Mouse (Mus musculus) MEL (cell line): ENCODE results near the gene Eif2ak1.
A peak's percentile ranks its signal among the peaks of the same experiment; 100 is the strongest.

Experiments
- CHD1 ChIP-seq: IDR thresholded peaks from 2 replicates; pipeline ENCODE4 v1.6.1; 2012; ENCODE audit warnings: low read depth, mild to moderate bottlenecking, inconsistent platforms, low read length, improper control_type of control experiment
- GATA1 ChIP-seq: IDR thresholded peaks from 2 replicates; pipeline ENCODE4 v1.6.1; 2011; ENCODE audit warnings: low read depth, low read length, improper control_type of control experiment
- HCFC1 ChIP-seq: IDR thresholded peaks from 2 replicates; pipeline ENCODE4 v1.6.1; 2012; ENCODE audit warnings: low read depth, mild to moderate bottlenecking, inconsistent platforms, low read length, improper control_type of control experiment, moderate library complexity
- MAX ChIP-seq: IDR thresholded peaks from 2 replicates; pipeline ENCODE4 v1.6.1; 2011; ENCODE audit warnings: low read length, improper control_type of control experiment
- RAD21 ChIP-seq: IDR thresholded peaks from 2 replicates; pipeline ENCODE4 v1.6.1; 2011; ENCODE audit warnings: mild to moderate bottlenecking, low read depth, low read length, improper control_type of control experiment
- SIN3A ChIP-seq: IDR thresholded peaks from 2 replicates; pipeline ENCODE4 v1.6.1; 2012; ENCODE audit warnings: low read length, improper control_type of control experiment, inconsistent platforms
- TBP ChIP-seq: IDR thresholded peaks from 2 replicates; pipeline ENCODE4 v1.8.0; 2011; ENCODE audit warnings: low read depth, low read length, improper control_type of control experiment

GRCm38 (mm10) chr5:143909417-143910400 is 92.1 kb downstream of the Eif2ak1 start, which contains the start of the genes Aimp2 and Pms2:
- TF ChIP-seq CHD1, result no peak
- TF ChIP-seq HCFC1, result peak; percentile 90
- no peak for TF ChIP-seq RAD21
- peak; percentile 97 for TF ChIP-seq MAX
- TF ChIP-seq SIN3A, result peak; percentile 96
- TF ChIP-seq GATA1, result no peak
- TF ChIP-seq TBP, result peak; percentile 83
